Mouse (Mus musculus) midbrain, embryonic 15.5 days (tissue): ENCODE data around the gene Hoxc9. TPM values are rescaled to one million over a fixed set of nuclear protein-coding genes. Genes with fewer than 3 reads are reported as not detected.

Source experiments
- ATAC-seq: fragments of 200-750 bp; cut with Nextera tagmentation; replicated peaks from 2 replicates; pipeline ENCODE4 v1.8.0; 2017; ENCODE audit warnings: moderate TSS enrichment
- H3K27ac ChIP-seq: fragments of 300-500 bp; sonication (generic); 2 replicates; pipeline ENCODE4 v1.5.1; 2015; ENCODE audit warnings: mild to moderate bottlenecking, inconsistent platforms
- H3K27me3 ChIP-seq: fragments of 300-500 bp; sonication (generic); replicated peaks from 2 replicates; pipeline ENCODE4 v1.6.1; 2015; ENCODE audit warnings: inconsistent platforms
- H3K36me3 ChIP-seq: fragments of 300-500 bp; sonication (generic); replicated peaks from 2 replicates; pipeline ENCODE4 v1.6.1; 2015; ENCODE audit warnings: inconsistent platforms
- H3K4me1 ChIP-seq: fragments of 300-500 bp; sonication (generic); 2 replicates; pipeline ENCODE4 v1.6.1; 2015; ENCODE audit warnings: inconsistent platforms
- H3K4me2 ChIP-seq: fragments of 300-500 bp; sonication (generic); 2 replicates; pipeline ENCODE4 v1.6.1; 2015; ENCODE audit warnings: inconsistent platforms, mild to moderate bottlenecking, moderate library complexity
- H3K4me3 ChIP-seq: fragments of 300-500 bp; sonication (generic); 2 replicates; pipeline ENCODE4 v1.5.1; 2015; ENCODE audit warnings: mild to moderate bottlenecking, inconsistent platforms
- H3K9ac ChIP-seq: fragments of 300-500 bp; sonication (generic); 2 replicates; pipeline ENCODE4 v1.6.1; 2015; ENCODE audit warnings: mild to moderate bottlenecking, inconsistent platforms
- H3K9me3 ChIP-seq: fragments of 300-500 bp; sonication (generic); 2 replicates; pipeline ENCODE4 v1.6.1; 2016; ENCODE audit warnings: inconsistent platforms
- WGBS: fragments of 180-500 bp; shearing (Covaris S2); methylation state at CpG from one replicate; pipeline ENCODE4 v1.1.7; 2015; ENCODE audit warnings: mixed read lengths; 5-methylcytosine and 5-hydroxymethylcytosine counted together
- microRNA counts: library from miRNA; unstranded; fragments of <30 nt; microRNA quantifications from one replicate; lab custom pipeline; 2016
- microRNA-seq: library from miRNA; unstranded; fragments of <30 nt; microRNA quantifications from one replicate; pipeline ENCODE4, GENCODE M21; 2016
- polyA plus RNA-seq: library from polyadenylated mRNA; unstranded; fragments of >200 nt; fragmentation: Nextera tagmentation; extraction: Ambion mirVana; gene quantifications from 2 replicates; pipeline ENCODE4 v1.2.1, GENCODE M21; 2015

Hoxc9 gene
- polyA plus RNA-seq, 1 experiment from 2014 or later: not detected

DNA sequence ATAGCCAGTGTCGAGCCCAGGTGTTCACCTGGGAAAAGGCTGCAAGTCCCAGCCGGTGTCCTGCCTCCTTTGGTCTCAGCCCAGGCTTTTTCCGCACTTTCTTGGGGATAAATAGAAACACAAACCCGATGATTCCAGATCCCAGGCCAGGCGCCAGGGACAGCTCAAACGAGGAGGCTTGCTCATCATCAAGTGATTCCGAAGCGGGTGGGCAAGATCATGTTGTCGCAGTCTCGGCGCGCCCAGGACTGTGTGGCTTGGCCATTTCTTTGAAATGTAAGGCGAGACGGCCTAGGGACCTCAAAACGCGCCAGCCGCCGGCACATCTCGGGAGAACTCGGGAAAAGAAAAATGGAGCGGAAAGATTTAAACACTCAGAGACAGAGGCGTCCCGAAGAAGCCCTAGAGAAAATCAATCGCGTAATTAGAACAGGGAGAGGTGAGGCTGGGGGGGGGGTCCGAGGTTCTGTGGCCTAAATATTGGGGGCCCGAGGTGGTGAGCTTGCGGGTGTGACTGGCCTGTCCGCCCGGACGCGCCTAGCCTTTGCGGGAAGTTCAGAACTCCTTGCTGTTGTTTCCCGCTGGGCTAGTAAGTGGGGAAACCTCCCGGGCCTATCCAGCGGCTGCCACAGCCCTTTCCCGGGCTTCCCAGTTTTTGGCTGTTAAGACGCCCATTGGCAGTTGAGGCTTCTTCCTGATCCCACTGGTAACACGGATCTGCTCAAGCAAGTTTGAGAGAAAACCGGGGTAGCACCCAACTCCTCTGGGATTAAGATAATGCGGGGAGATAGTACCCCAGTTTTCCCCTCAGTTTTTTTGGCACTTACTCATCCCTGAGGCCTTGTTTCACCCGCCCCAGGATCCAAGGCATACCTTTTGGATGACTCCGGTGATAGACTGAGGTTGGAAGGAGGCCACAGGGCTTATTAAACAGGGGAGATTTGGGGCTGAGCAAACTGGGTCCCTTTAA lies 51.3 kb downstream of the Hoxc9 start:
- Histone ChIP-seq H3K27ac (no peak overlapping the region), H3K9me3 (no peaks in the 10 kb centered on the region), H3K4me3 (no peak overlapping the region), H3K4me1 (no peaks in the 10 kb centered on the region), H3K9ac (no peak overlapping the region), H3K27me3 (peaks cover 99% of the 10 kb centered on the region), H3K36me3 (no peaks in the 10 kb centered on the region), H3K4me2 (no peak overlapping the region)
- WGBS: under 1% methylated on average over 43 of the region's 43 CpGs
- ATAC-seq: no peak

DNA sequence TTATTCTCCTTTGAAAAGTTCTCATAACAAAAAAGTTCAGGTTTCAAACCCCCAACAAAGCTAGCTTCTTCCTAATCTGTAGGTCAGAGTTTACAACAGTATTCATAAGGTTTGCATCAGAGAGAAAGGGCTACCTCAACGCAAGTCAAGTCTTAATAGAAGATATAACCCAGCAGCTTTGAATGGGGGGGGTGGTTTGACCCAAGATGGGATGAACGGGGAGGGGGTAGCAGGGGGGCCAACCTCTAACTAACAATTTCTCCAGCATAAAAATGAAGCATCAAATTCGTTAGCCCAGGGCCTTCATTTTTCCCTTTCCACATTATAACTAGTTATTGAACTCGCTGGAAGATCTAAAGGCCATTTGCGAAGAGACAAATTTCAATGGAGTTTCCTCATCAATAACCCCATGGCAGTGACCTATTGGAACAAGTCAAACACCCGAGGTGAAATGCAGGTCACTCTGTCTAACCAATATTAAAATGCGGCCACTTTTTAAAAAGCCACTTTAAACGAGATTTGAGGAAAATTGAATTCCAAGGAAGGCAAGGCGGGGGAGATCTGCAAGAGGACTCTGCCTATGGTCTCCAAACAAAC lies 52.8 kb downstream of the Hoxc9 start:
- Histone ChIP-seq H3K36me3 (no peaks in the 10 kb centered on the region), H3K4me2 (no peak overlapping the region), H3K27ac (no peak overlapping the region), H3K4me3 (no peak overlapping the region), H3K9me3 (no peaks in the 10 kb centered on the region), H3K9ac (no peak overlapping the region), H3K27me3 (peaks cover 97% of the 10 kb centered on the region), H3K4me1 (no peaks in the 10 kb centered on the region)
- no peak for ATAC-seq
- 9% methylated on average over 9 of the region's 9 CpGs for WGBS

DNA sequence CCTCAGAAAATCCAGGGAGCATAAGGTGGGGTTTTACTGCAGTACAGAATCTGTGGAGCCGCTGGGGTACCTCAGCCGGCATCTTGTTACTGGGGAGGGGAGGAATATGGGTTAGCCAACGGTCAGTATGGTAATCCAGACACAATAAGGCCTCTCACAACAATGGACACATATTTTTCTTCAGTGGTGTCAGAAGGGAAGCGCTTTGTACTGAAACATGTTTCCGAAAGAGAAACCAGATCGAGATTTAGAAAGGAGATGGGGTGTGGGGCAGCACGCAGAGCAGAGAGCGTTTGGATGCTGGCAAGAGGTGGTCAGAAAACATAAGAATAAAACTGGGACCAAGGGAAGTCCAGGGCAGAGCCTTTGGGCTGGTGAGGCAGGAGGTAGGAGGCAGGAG lies 53.9 kb downstream of the Hoxc9 start:
- no peaks in the 10 kb centered on the region for H3K36me3 ChIP-seq
- H3K4me1 ChIP-seq: no peaks in the 10 kb centered on the region
- H3K9me3 ChIP-seq: no peaks in the 10 kb centered on the region
- H3K9ac ChIP-seq: no peak overlapping the region
- no peak for ATAC-seq
- no peak overlapping the region for H3K27ac ChIP-seq
- H3K4me3 ChIP-seq: no peak overlapping the region
- WGBS: 2% methylated on average over 8 of the region's 8 CpGs
- H3K4me2 ChIP-seq: no peak overlapping the region
- peaks cover 97% of the 10 kb centered on the region for H3K27me3 ChIP-seq

DNA sequence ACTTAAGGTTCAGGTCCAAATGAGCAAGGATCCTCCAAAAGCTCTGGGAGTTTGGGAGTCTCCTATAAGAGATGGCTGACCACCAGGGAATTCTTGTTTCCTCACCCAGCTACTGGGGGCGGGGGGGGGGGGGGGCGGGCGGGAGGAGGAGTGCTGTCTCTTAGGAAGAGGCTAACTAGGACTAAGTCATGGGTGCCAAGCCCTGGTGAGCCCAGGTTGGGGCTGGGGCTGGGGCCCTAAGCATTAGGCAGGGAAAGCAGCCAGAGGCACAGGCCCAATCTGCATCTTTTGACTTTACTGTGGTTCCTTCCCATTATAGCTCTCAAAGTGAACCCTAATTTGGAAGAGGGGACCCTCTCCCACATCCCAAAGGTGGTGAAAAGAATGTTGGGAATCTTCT lies 55.9 kb downstream of the Hoxc9 start:
- H3K4me3 ChIP-seq: no peak overlapping the region
- H3K27me3 ChIP-seq: peaks cover 97% of the 10 kb centered on the region
- no peaks in the 10 kb centered on the region for H3K4me1 ChIP-seq
- ATAC-seq: no peak
- no peak overlapping the region for H3K4me2 ChIP-seq
- WGBS: 0% methylated on average over 2 of the region's 3 CpGs
- no peak overlapping the region for H3K9ac ChIP-seq
- no peak overlapping the region for H3K27ac ChIP-seq
- no peaks in the 10 kb centered on the region for H3K36me3 ChIP-seq
- H3K9me3 ChIP-seq: no peaks in the 10 kb centered on the region

DNA sequence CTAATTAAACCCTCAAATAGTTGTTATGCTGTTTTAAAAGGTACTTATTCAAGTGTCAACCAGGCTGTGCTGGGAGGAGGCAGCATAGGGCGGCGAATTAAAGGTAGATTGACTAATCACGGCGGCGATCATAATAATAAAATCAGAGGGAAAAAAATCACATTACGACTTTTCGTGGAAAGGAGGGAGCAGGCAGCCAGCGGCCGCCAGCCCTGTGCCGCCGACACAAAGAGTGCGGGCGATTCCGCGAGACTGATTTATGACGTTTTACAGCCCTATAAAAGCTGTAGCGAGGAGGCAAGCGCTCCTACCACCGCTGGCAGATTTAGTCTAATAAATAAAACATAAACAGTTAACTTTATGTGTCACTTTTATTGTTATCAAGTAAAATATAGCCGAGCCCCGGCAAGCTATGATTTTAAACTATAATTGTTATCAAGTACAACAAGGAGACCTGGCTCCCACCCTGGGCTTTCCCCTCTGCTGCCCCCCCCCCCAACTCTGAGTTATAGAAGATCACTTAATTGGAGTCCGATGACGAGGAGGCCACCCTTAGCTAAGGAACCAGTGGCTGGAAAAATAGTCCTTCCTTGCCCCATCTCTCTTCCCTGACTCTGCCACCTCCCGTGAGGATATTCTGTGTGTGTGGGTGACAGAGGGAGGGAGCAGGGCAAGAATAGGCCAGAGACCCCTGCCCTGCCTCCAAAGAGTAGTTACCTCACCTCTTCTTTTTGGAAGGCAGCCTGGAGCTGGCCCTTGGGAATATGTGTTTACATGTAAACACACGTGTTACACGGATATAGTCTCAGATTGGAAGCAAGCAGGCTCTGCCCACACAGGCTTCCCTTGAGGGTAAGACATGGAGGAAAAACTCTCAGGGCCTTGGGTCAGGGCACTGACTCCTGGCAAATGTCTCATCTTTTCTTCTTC lies 56.7 kb downstream of the Hoxc9 start:
- ATAC-seq: no peak
- no peaks in the 10 kb centered on the region for H3K9me3 ChIP-seq
- H3K4me3 ChIP-seq: no peak overlapping the region
- H3K27me3 ChIP-seq: peaks cover 97% of the 10 kb centered on the region
- no peak overlapping the region for H3K9ac ChIP-seq
- H3K36me3 ChIP-seq: no peaks in the 10 kb centered on the region
- H3K4me2 ChIP-seq: no peak overlapping the region
- H3K27ac ChIP-seq: no peak overlapping the region
- H3K4me1 ChIP-seq: no peaks in the 10 kb centered on the region
- WGBS: under 1% methylated on average over 26 of the region's 26 CpGs

DNA sequence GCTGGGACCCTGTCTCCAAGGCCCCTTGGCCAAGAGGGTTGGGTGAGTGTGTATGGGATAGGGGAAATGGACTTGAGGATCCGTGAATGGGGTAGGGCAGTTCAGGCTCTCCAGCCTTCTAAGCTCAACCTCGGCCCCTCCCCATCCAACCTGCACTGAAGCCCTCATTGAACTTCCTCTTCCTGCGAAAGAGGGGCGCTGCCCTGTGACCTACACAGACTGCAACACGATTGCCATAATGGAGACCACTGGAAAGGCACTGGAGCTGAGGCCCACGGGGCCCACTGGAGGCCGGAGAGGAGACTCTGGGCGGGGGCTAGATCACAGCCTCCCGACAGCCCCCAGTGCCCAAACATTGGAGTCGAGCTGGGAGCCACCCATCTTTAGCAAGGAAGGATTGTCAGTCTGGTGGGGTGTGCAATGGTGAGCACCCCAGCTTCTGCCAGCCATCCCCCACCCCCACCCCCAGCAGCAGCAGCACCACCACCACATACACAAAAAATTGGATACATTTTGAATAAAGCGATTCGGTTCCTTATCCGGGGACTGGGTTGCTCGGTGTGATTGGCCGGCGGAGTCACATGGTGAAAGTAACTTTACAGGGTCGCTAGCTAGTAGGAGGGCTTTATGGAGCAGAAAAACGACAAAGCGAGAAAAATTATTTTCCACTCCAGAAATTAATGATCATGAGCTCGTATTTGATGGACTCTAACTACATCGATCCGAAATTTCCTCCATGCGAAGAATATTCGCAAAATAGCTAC lies 58.0 kb downstream of the Hoxc9 start:
- ATAC-seq: no peak
- no peaks in the 10 kb centered on the region for H3K9me3 ChIP-seq
- H3K36me3 ChIP-seq: no peaks in the 10 kb centered on the region
- H3K4me1 ChIP-seq: no peaks in the 10 kb centered on the region
- H3K27me3 ChIP-seq: peaks cover 97% of the 10 kb centered on the region
- no peak overlapping the region for H3K27ac ChIP-seq
- no peak overlapping the region for H3K9ac ChIP-seq
- H3K4me2 ChIP-seq: peak overlapping the region; percentile 17; the same call in 1 of the 2 replicates
- no peak overlapping the region for H3K4me3 ChIP-seq
- WGBS: 1% methylated on average over 24 of the region's 24 CpGs

MicroRNAs encoded within 50 kb of the gene (microRNA counts, 519-probe panel; counts per million panel counts)
- microRNA mmu-miR-615-3p (lab: Ali Mortazavi, UCI) (not detected), microRNA mmu-miR-615-5p (lab: Ali Mortazavi, UCI) (not detected)

Small RNA genes lying within 50 kb of the gene (microRNA-seq; reads per million reads assigned to microRNA genes)
- 1.1 reads per million for gene Mir196a-2
- 33.1 reads per million, percentile 41 among the genes with 10 or more reads in this experiment for gene Mir615

Other genes starting within 250 kb of the Hoxc9 start
- gene Hoxc13, start 55.3 kb upstream of the Hoxc9 start, polyA plus RNA-seq: not detected in 2 replicates
- gene Hoxc12, start 39.7 kb upstream of the Hoxc9 start, polyA plus RNA-seq: not detected in 2 replicates
- not detected in 2 replicates for gene Hoxc11, start 22.0 kb upstream of the Hoxc9 start, polyA plus RNA-seq
- not detected in 2 replicates for gene Hoxc10, start 9.6 kb upstream of the Hoxc9 start, polyA plus RNA-seq
- gene Hoxc5, start 9.0 kb upstream of the Hoxc9 start, polyA plus RNA-seq: 0.09 TPM in 1 of 2 replicates, not detected in the other
- gene Hoxc8, start 14.2 kb downstream of the Hoxc9 start, polyA plus RNA-seq: not detected in 2 replicates
- gene Hoxc6, start 21.8 kb downstream of the Hoxc9 start, polyA plus RNA-seq: not detected in 2 replicates
- 0.08 TPM in 1 of 2 replicates, not detected in the other for gene Hoxc4, start 42.5 kb downstream of the Hoxc9 start, polyA plus RNA-seq
- 23.4 and 24.2 TPM in 2 replicates for gene Smug1, start 190.7 kb downstream of the Hoxc9 start, polyA plus RNA-seq